Mouse (Mus musculus): ENCODE measurements around the gene Irgm1. TPM values are rescaled to one million over a fixed set of nuclear protein-coding genes. Genes with fewer than 3 reads are reported as not detected.
"Not testable (repeated sequence)": the region's sequence is repeated elsewhere in the genome, so short reads cannot be mapped to it uniquely, and the experiment has no call there.

Gene Irgm1
- 10 to 100 TPM in 1 of 2 experiments, 1 to 10 TPM in 1; 9.0 to 11.1 TPM for total RNA-seq (2021)
- long read RNA-seq, experiment 1, partial matches to known transcripts, result 2 of 9 reads
- long read RNA-seq, experiment 1, other reads (novel, unspliced or antisense), result 0 of 9 reads
- long read RNA-seq, experiment 2, transcript Irgm1-202 (2 exons, 2,082 nt), result major isoform, 12 of 23 reads
- long read RNA-seq, experiment 2, transcript Irgm1-201 (3 exons, 2,259 nt), result minor isoform, 9 of 23 reads
- long read RNA-seq, experiment 2, partial matches to known transcripts, result 1 of 23 reads
- long read RNA-seq, experiment 2, other reads (novel, unspliced or antisense), result 1 of 23 reads

- peak; percentile 69 for DNase-seq
Observed at GRCm38 (mm10) chr11:48871201-48871772, at the start of gene Irgm1. TSS of gene Irgm1 (minus strand) at chr11:48871683.

GRCm38 (mm10) chr11:48918380-48918779, 46.9 kb upstream of the Irgm1 start:
- DNase-seq, result no peak

GRCm38 (mm10) chr11:48913611-48914010, 42.1 kb upstream of the Irgm1 start:
- no peak for DNase-seq

- DNase-seq, result no peak
Observed at GRCm38 (mm10) chr11:48908459-48908858, 37.0 kb upstream of the Irgm1 start.

GRCm38 (mm10) chr11:48902021-48902420, 30.5 kb upstream of the Irgm1 start, which contains the start of gene Gm5431:
TSS of gene Gm5431 (minus strand) at chr11:48902214.
- DNase-seq, result no peak

GRCm38 (mm10) chr11:48901567-48901930, 30.1 kb upstream of the Irgm1 start:
- not testable (repeated sequence) for DNase-seq

GRCm38 (mm10) chr11:48900654-48901566, 29.4 kb upstream of the Irgm1 start:
- DNase-seq, result not testable (repeated sequence)

GRCm38 (mm10) chr11:48898812-48899431, 27.4 kb upstream of the Irgm1 start:
- DNase-seq, result no peak

GRCm38 (mm10) chr11:48876680-48877079, 5.2 kb upstream of the Irgm1 start:
- DNase-seq, result no peak

- DNase-seq, result not testable (repeated sequence)
Observed at GRCm38 (mm10) chr11:48875343-48875837, 3.9 kb upstream of the Irgm1 start.

GRCm38 (mm10) chr11:48874465-48874864, 3.0 kb upstream of the Irgm1 start:
- DNase-seq, result no peak

- DNase-seq, result no peak
Observed at GRCm38 (mm10) chr11:48873591-48874290, 2.3 kb upstream of the Irgm1 start.

GRCm38 (mm10) chr11:48872695-48873300, 1.3 kb upstream of the Irgm1 start:
- no peak for DNase-seq

- peak; percentile 48 for DNase-seq
Observed at GRCm38 (mm10) chr11:48871817-48872541, 496 bp upstream of the Irgm1 start.

- DNase-seq, result no peak
Observed at GRCm38 (mm10) chr11:48870781-48871180, 702 bp downstream of the Irgm1 start.

- no peak for DNase-seq
Observed at GRCm38 (mm10) chr11:48869380-48870110, 1.9 kb downstream of the Irgm1 start.

GRCm38 (mm10) chr11:48866481-48866880, 5.0 kb downstream of the Irgm1 start:
- no peak for DNase-seq

- DNase-seq, result no peak
Observed at GRCm38 (mm10) chr11:48863808-48864207, 7.7 kb downstream of the Irgm1 start.

GRCm38 (mm10) chr11:48862784-48863319, 8.6 kb downstream of the Irgm1 start:
- DNase-seq, result no peak

All from gastrocnemius, postnatal 25 days (tissue).